Mouse (Mus musculus) hindbrain, embryonic 15.5 days (tissue): ENCODE data around the gene Zfp384. TPM values are rescaled to one million over a fixed set of nuclear protein-coding genes. Genes with fewer than 3 reads are reported as not detected.

Experiments used
- polyA plus RNA-seq: library from polyadenylated mRNA; unstranded; fragments of >200 nt; fragmentation: Nextera tagmentation; extraction: Ambion mirVana; gene quantifications from 2 replicates; pipeline ENCODE4 v1.2.1, GENCODE M21; 2015

Gene Zfp384
- polyA plus RNA-seq, 1 experiment from 2014 or later: 14.9 TPM

Other genes starting within 250 kb of the Zfp384 start
- gene Eno2, start 239.5 kb upstream of the Zfp384 start, polyA plus RNA-seq: 141 and 144 TPM in 2 replicates
- 3.3 and 4.8 TPM in 2 replicates for gene Lrrc23, start 229.4 kb upstream of the Zfp384 start, polyA plus RNA-seq
- gene Spsb2, start 200.5 kb upstream of the Zfp384 start, polyA plus RNA-seq: 9.0 and 9.3 TPM in 2 replicates
- gene Tpi1, start 194.8 kb upstream of the Zfp384 start, polyA plus RNA-seq: 468 and 478 TPM in 2 replicates
- 203 and 209 TPM in 2 replicates for gene Usp5, start 179.7 kb upstream of the Zfp384 start, polyA plus RNA-seq
- gene Cdca3, start 179.6 kb upstream of the Zfp384 start, polyA plus RNA-seq: 35.3 and 44.0 TPM in 2 replicates
- gene Gnb3, start 168.9 kb upstream of the Zfp384 start, polyA plus RNA-seq: 0.83 and 3.3 TPM in 2 replicates
- gene P3h3, start 151.4 kb upstream of the Zfp384 start, polyA plus RNA-seq: 17.1 and 18.7 TPM in 2 replicates
- gene Gpr162, start 145.2 kb upstream of the Zfp384 start, polyA plus RNA-seq: 33.9 and 37.5 TPM in 2 replicates
- 0.14 and 0.32 TPM in 2 replicates for gene Cd4, start 120.9 kb upstream of the Zfp384 start, polyA plus RNA-seq
- gene Lag3, start 97.4 kb upstream of the Zfp384 start, polyA plus RNA-seq: 3.1 and 3.5 TPM in 2 replicates
- gene Ptms, start 89.0 kb upstream of the Zfp384 start, polyA plus RNA-seq: 766 and 864 TPM in 2 replicates
- gene Mlf2, start 77.8 kb upstream of the Zfp384 start, polyA plus RNA-seq: 565 and 615 TPM in 2 replicates
- gene Cops7a, start 43.6 kb upstream of the Zfp384 start, polyA plus RNA-seq: 92.5 and 102 TPM in 2 replicates
- gene Pianp, start 12.5 kb upstream of the Zfp384 start, polyA plus RNA-seq: 58.8 and 73.5 TPM in 2 replicates
- 141 and 144 TPM in 2 replicates for gene Ing4, start 30.6 kb downstream of the Zfp384 start, polyA plus RNA-seq
- 19.1 and 20.9 TPM in 2 replicates for gene Acrbp, start 40.5 kb downstream of the Zfp384 start, polyA plus RNA-seq
- 0.54 and 1.0 TPM in 2 replicates for gene Lpar5, start 58.8 kb downstream of the Zfp384 start, polyA plus RNA-seq
- 90.3 and 93.1 TPM in 2 replicates for gene Chd4, start 86.8 kb downstream of the Zfp384 start, polyA plus RNA-seq
- gene Nop2, start 122.8 kb downstream of the Zfp384 start, polyA plus RNA-seq: 47.7 and 49.7 TPM in 2 replicates
- gene Iffo1, start 136.1 kb downstream of the Zfp384 start, polyA plus RNA-seq: 22.1 and 23.7 TPM in 2 replicates
- 1,531 and 1,630 TPM in 2 replicates for gene Gapdh, start 157.3 kb downstream of the Zfp384 start, polyA plus RNA-seq
- 51.3 and 57.1 TPM in 2 replicates for gene Ncapd2, start 182.6 kb downstream of the Zfp384 start, polyA plus RNA-seq
- 148 and 150 TPM in 2 replicates for gene Mrpl51, start 182.7 kb downstream of the Zfp384 start, polyA plus RNA-seq
- gene Vamp1, start 206.4 kb downstream of the Zfp384 start, polyA plus RNA-seq: 28.1 and 28.4 TPM in 2 replicates
- gene Tapbpl, start 222.7 kb downstream of the Zfp384 start, polyA plus RNA-seq: 6.8 and 8.2 TPM in 2 replicates
- gene Cd27, start 227.9 kb downstream of the Zfp384 start, polyA plus RNA-seq: 1.6 and 1.7 TPM in 2 replicates